Mouse (Mus musculus): ENCODE data around the gene Samhd1.

- TF ChIP-seq ZC3H11A (IDR thresholded peaks at IDR 0.05; ENCODE audit: borderline replicate concordance, low read depth, low read length) (no peak), ZNF384 (IDR thresholded peaks at IDR 0.05; ENCODE audit: low read depth, low read length) (no peak), HCFC1 (IDR thresholded peaks at IDR 0.05; ENCODE audit: borderline replicate concordance, insufficient read depth, low read length) (no peak), CHD2 (IDR thresholded peaks at IDR 0.05; ENCODE audit: low read depth, low read length) (no peak)
These were observed 86.5 kb downstream of the Samhd1 start for GRCm38 (mm10) chr2:157048395-157049181.
